In genomic region chr17:11303116-11303515, GRCm38 (mm10) we compare ENCODE assay signal across 14 mouse cellular contexts.
A peak's percentile ranks its signal among the peaks of the same experiment; 100 is the strongest.
DNase-seq lines count a peak whose midpoint lies in the region; ATAC-seq and TF ChIP-seq lines count a peak whose summit lies in the region.
"Had no signal": no experiment of that assay in that cellular context is flagged by ENCODE, and none has a peak within 500 bp of the region (broad histone marks: within the 10 kb centered on the region; RNA-seq: fewer than 3 reads in every experiment).

No protein-coding gene starts in this region.

- no peak for DNase-seq in frontal cortex, postnatal 10 days (ENCODE audit: low spot score in 2 of 2)
- peak; percentile 27 for DNase-seq in adrenal gland, postnatal 10 days
- peak; percentile 37 to 47 for DNase-seq in layer of hippocampus, adult 2 months (ENCODE audit: low spot score in 2 of 2)
- DNase-seq in right cerebral cortex, adult 18-20 months = peak; percentile 73
- no peak for DNase-seq in retina, embryonic 14.5 days (ENCODE audit: low spot score)
- no peak for DNase-seq in forebrain, embryonic 10.5 days (ENCODE audit: extremely low spot score, low spot score)
- DNase-seq: lung, adult 2 months had no signal

- 0 out of 2 replicates have a peak, but pooled peaks cover 4% of the 10 kb centered on the region for H3K9me3 ChIP-seq in forebrain, embryonic 13.5 days (replicated peaks)
- H3K9me3 ChIP-seq in forebrain, embryonic 10.5 days = peaks cover 8% of the 10 kb centered on the region; the same call in 1 of the 2 replicates
- H3K9me3 ChIP-seq: heart, embryonic 13.5 days had no signal

- H3K4me1 ChIP-seq in forebrain, embryonic 13.5 days = no peaks in the 10 kb centered on the region
- H3K4me1 ChIP-seq in forebrain, embryonic 10.5 days = 0 out of 2 replicates have a peak, but pooled peaks cover 2% of the 10 kb centered on the region
- H3K4me1 ChIP-seq: heart, embryonic 13.5 days; hindbrain, embryonic 15.5 days had no signal

- H3K4me3 ChIP-seq in layer of hippocampus, adult 2 months = no peak overlapping the region
- H3K4me3 ChIP-seq in forebrain, embryonic 13.5 days = no peak overlapping the region
- H3K4me3 ChIP-seq in forebrain, embryonic 10.5 days = no peak overlapping the region
- H3K4me3 ChIP-seq: erythroblast, embryonic 14.5 days; heart, embryonic 13.5 days; hindbrain, embryonic 15.5 days; myocyte had no signal

- 73% methylated on average over 9 of the region's 9 CpGs for WGBS in forebrain, embryonic 13.5 days
- WGBS in forebrain, embryonic 10.5 days = 78% methylated on average over 9 of the region's 9 CpGs

- H3K27ac ChIP-seq in layer of hippocampus, adult 2 months = peak overlapping the region; percentile 74
- H3K27ac ChIP-seq in forebrain, embryonic 13.5 days = no peak overlapping the region
- no peak overlapping the region for H3K27ac ChIP-seq in forebrain, embryonic 10.5 days
- H3K27ac ChIP-seq: heart, embryonic 13.5 days; hindbrain, embryonic 15.5 days; kidney, postnatal 0 days had no signal

- ATAC-seq in frontal cortex, adult (ENCODE audit: low TSS enrichment) = peak; percentile 86
- ATAC-seq in forebrain, embryonic 13.5 days = no peak

- no peaks in the 10 kb centered on the region for H3K27me3 ChIP-seq in forebrain, embryonic 13.5 days
- H3K27me3 ChIP-seq in forebrain, embryonic 10.5 days (ENCODE audit: poor library complexity, severe bottlenecking) = no peaks in the 10 kb centered on the region
- H3K27me3 ChIP-seq: hindbrain, embryonic 15.5 days had no signal

- H3K9ac ChIP-seq in forebrain, embryonic 13.5 days = no peak overlapping the region
- H3K9ac ChIP-seq: heart, embryonic 13.5 days; hindbrain, embryonic 15.5 days had no signal

- TF ChIP-seq CTCF in layer of hippocampus, adult 2 months (conservative IDR thresholded peaks at IDR 0.05) = peak; percentile 28; the same call in 1 of the 2 replicates

- H3K4me2 ChIP-seq in forebrain, embryonic 13.5 days = no peak overlapping the region
- H3K4me2 ChIP-seq: heart, embryonic 13.5 days; hindbrain, embryonic 15.5 days had no signal

- H3K36me3 ChIP-seq in forebrain, embryonic 13.5 days (ENCODE audit: poor library complexity, severe bottlenecking) = no peaks in the 10 kb centered on the region
- H3K36me3 ChIP-seq in forebrain, embryonic 10.5 days (replicated peaks) = no peaks in the 10 kb centered on the region
- H3K36me3 ChIP-seq: heart, embryonic 13.5 days; hindbrain, embryonic 15.5 days had no signal

Comparison
In these comparisons a context has a peak if more than half of its experiments do, and no peak if none do; other contexts are left out.
1. DNase-seq: peak in adrenal gland, postnatal 10 days (single experiment), layer of hippocampus, adult 2 months (2 of 2) and right cerebral cortex, adult 18-20 months (single experiment); none in frontal cortex, postnatal 10 days (0 of 2), retina, embryonic 14.5 days (single experiment) and forebrain, embryonic 10.5 days (single experiment).